Mouse (Mus musculus): ENCODE results near the gene Alg1. TPM values are rescaled to one million over a fixed set of nuclear protein-coding genes. Genes with fewer than 3 reads are reported as not detected.
"Not testable (repeated sequence)": the region's sequence is repeated elsewhere in the genome, so short reads cannot be mapped to it uniquely, and the experiment has no call there.

Gene Alg1
- polyA plus RNA-seq, 1 experiment from 2014 or later = 39.3 TPM

GRCm38 (mm10) chr16:5205431-5205970, 27.9 kb upstream of the Alg1 start:
- no peaks in the 10 kb centered on the region for H3K36me3 ChIP-seq (ENCODE audit: insufficient read depth, low read length)
- ATAC-seq (ENCODE audit: low FRiP score, low TSS enrichment) = no peak

GRCm38 (mm10) chr16:5206051-5206450, 27.4 kb upstream of the Alg1 start:
- no peaks in the 10 kb centered on the region for H3K36me3 ChIP-seq (ENCODE audit: insufficient read depth, low read length)
- no peaks in the 10 kb centered on the region for H3K9me3 ChIP-seq (ENCODE audit: low read length)
- H3K9ac ChIP-seq (replicated peaks; ENCODE audit: low read length) = no peak overlapping the region
- H3K4me3 ChIP-seq (ENCODE audit: low read length) = no peak overlapping the region
- H3K4me2 ChIP-seq (replicated peaks; ENCODE audit: low read depth, low read length) = no peak overlapping the region
- no peaks in the 10 kb centered on the region for H3K27me3 ChIP-seq (ENCODE audit: insufficient read depth, low read length)
- 64% methylated on average over 5 of the region's 5 CpGs for WGBS
- peaks cover 9% of the 10 kb centered on the region; the same call in 1 of the 2 replicates for H3K4me1 ChIP-seq (ENCODE audit: insufficient read depth, low read length)
- ATAC-seq (ENCODE audit: low FRiP score, low TSS enrichment) = no peak
- H3K27ac ChIP-seq (ENCODE audit: low read length) = no peak overlapping the region

More at GRCm38 (mm10) chr16:5205431-5205970, 27.9 kb upstream of the Alg1 start:
- no peaks in the 10 kb centered on the region for H3K27me3 ChIP-seq (ENCODE audit: insufficient read depth, low read length)
- peaks cover 9% of the 10 kb centered on the region; the same call in 1 of the 2 replicates for H3K4me1 ChIP-seq (ENCODE audit: insufficient read depth, low read length)
- H3K9ac ChIP-seq (replicated peaks; ENCODE audit: low read length) = no peak overlapping the region
- H3K27ac ChIP-seq (ENCODE audit: low read length) = no peak overlapping the region
- 94% methylated on average over 5 of the region's 5 CpGs for WGBS
- H3K4me2 ChIP-seq (replicated peaks; ENCODE audit: low read depth, low read length) = no peak overlapping the region
- no peaks in the 10 kb centered on the region for H3K9me3 ChIP-seq (ENCODE audit: low read length)
- no peak overlapping the region for H3K4me3 ChIP-seq (ENCODE audit: low read length)

GRCm38 (mm10) chr16:5210365-5210764, 23.1 kb upstream of the Alg1 start:
- no peak overlapping the region for H3K9ac ChIP-seq (replicated peaks; ENCODE audit: low read length)
- ATAC-seq (ENCODE audit: low FRiP score, low TSS enrichment) = no peak
- no peaks in the 10 kb centered on the region for H3K36me3 ChIP-seq (ENCODE audit: insufficient read depth, low read length)
- H3K4me1 ChIP-seq (ENCODE audit: insufficient read depth, low read length) = no peaks in the 10 kb centered on the region
- no peak overlapping the region for H3K4me2 ChIP-seq (replicated peaks; ENCODE audit: low read depth, low read length)
- no peaks in the 10 kb centered on the region for H3K9me3 ChIP-seq (ENCODE audit: low read length)
- 78% methylated on average over 2 of the region's 2 CpGs for WGBS
- no peak overlapping the region for H3K4me3 ChIP-seq (ENCODE audit: low read length)
- no peaks in the 10 kb centered on the region for H3K27me3 ChIP-seq (ENCODE audit: insufficient read depth, low read length)
- no peak overlapping the region for H3K27ac ChIP-seq (ENCODE audit: low read length)

- Histone ChIP-seq H3K27me3 (ENCODE audit: insufficient read depth, low read length) (no peaks in the 10 kb centered on the region), H3K36me3 (ENCODE audit: insufficient read depth, low read length) (no peaks in the 10 kb centered on the region), H3K9me3 (ENCODE audit: low read length) (no peaks in the 10 kb centered on the region), H3K4me3 (ENCODE audit: low read length) (no peak overlapping the region), H3K4me2 (replicated peaks; ENCODE audit: low read depth, low read length) (no peak overlapping the region), H3K4me1 (ENCODE audit: insufficient read depth, low read length) (no peaks in the 10 kb centered on the region), H3K27ac (ENCODE audit: low read length) (no peak overlapping the region), H3K9ac (replicated peaks; ENCODE audit: low read length) (no peak overlapping the region)
- 83% methylated on average over 3 of the region's 3 CpGs for WGBS
- no peak for ATAC-seq (ENCODE audit: low FRiP score, low TSS enrichment)
Observed at GRCm38 (mm10) chr16:5212150-5212549, 21.3 kb upstream of the Alg1 start.

GRCm38 (mm10) chr16:5214126-5214525, 19.3 kb upstream of the Alg1 start:
- no peak overlapping the region for H3K9ac ChIP-seq (replicated peaks; ENCODE audit: low read length)
- 90% methylated on average over 2 of the region's 2 CpGs for WGBS
- no peak for ATAC-seq (ENCODE audit: low FRiP score, low TSS enrichment)
- H3K4me2 ChIP-seq (replicated peaks; ENCODE audit: low read depth, low read length) = no peak overlapping the region
- H3K4me1 ChIP-seq (ENCODE audit: insufficient read depth, low read length) = no peaks in the 10 kb centered on the region
- no peaks in the 10 kb centered on the region for H3K36me3 ChIP-seq (ENCODE audit: insufficient read depth, low read length)
- no peaks in the 10 kb centered on the region for H3K9me3 ChIP-seq (ENCODE audit: low read length)
- H3K27me3 ChIP-seq (ENCODE audit: insufficient read depth, low read length) = no peaks in the 10 kb centered on the region
- no peak overlapping the region for H3K4me3 ChIP-seq (ENCODE audit: low read length)
- H3K27ac ChIP-seq (ENCODE audit: low read length) = no peak overlapping the region

- no peak overlapping the region for H3K27ac ChIP-seq (ENCODE audit: low read length)
- no peaks in the 10 kb centered on the region for H3K27me3 ChIP-seq (ENCODE audit: insufficient read depth, low read length)
- H3K9ac ChIP-seq (replicated peaks; ENCODE audit: low read length) = no peak overlapping the region
- H3K9me3 ChIP-seq (ENCODE audit: low read length) = no peaks in the 10 kb centered on the region
- H3K4me1 ChIP-seq (ENCODE audit: insufficient read depth, low read length) = no peaks in the 10 kb centered on the region
- H3K4me2 ChIP-seq (replicated peaks; ENCODE audit: low read depth, low read length) = no peak overlapping the region
- H3K4me3 ChIP-seq (ENCODE audit: low read length) = no peak overlapping the region
- ATAC-seq (ENCODE audit: low FRiP score, low TSS enrichment) = no peak
- no peaks in the 10 kb centered on the region for H3K36me3 ChIP-seq (ENCODE audit: insufficient read depth, low read length)
- 55% methylated on average over 6 of the region's 6 CpGs for WGBS
Observed at GRCm38 (mm10) chr16:5216686-5217085, 16.7 kb upstream of the Alg1 start.

- no peak overlapping the region for H3K9ac ChIP-seq (replicated peaks; ENCODE audit: low read length)
- H3K9me3 ChIP-seq (ENCODE audit: low read length) = no peaks in the 10 kb centered on the region
- H3K36me3 ChIP-seq (ENCODE audit: insufficient read depth, low read length) = no peaks in the 10 kb centered on the region
- no peaks in the 10 kb centered on the region for H3K27me3 ChIP-seq (ENCODE audit: insufficient read depth, low read length)
- ATAC-seq (ENCODE audit: low FRiP score, low TSS enrichment) = peak; percentile 39; the same call in 1 of the 2 replicates
- H3K27ac ChIP-seq (ENCODE audit: low read length) = no peak overlapping the region
- no peak overlapping the region for H3K4me2 ChIP-seq (replicated peaks; ENCODE audit: low read depth, low read length)
- H3K4me3 ChIP-seq (ENCODE audit: low read length) = no peak overlapping the region
- WGBS = 62% methylated on average over 5 of the region's 5 CpGs
- no peaks in the 10 kb centered on the region for H3K4me1 ChIP-seq (ENCODE audit: insufficient read depth, low read length)
Observed at GRCm38 (mm10) chr16:5217341-5218133, 15.9 kb upstream of the Alg1 start.

GRCm38 (mm10) chr16:5221403-5221802, 12.0 kb upstream of the Alg1 start:
- 55% methylated on average over 4 of the region's 4 CpGs for WGBS
- Histone ChIP-seq H3K4me1 (ENCODE audit: insufficient read depth, low read length) (no peaks in the 10 kb centered on the region), H3K4me3 (ENCODE audit: low read length) (no peak overlapping the region), H3K9me3 (ENCODE audit: low read length) (no peaks in the 10 kb centered on the region), H3K4me2 (replicated peaks; ENCODE audit: low read depth, low read length) (no peak overlapping the region), H3K36me3 (ENCODE audit: insufficient read depth, low read length) (no peaks in the 10 kb centered on the region), H3K9ac (replicated peaks; ENCODE audit: low read length) (no peak overlapping the region), H3K27me3 (ENCODE audit: insufficient read depth, low read length) (no peaks in the 10 kb centered on the region), H3K27ac (ENCODE audit: low read length) (no peak overlapping the region)
- no peak for ATAC-seq (ENCODE audit: low FRiP score, low TSS enrichment)

GRCm38 (mm10) chr16:5222140-5222539, 11.3 kb upstream of the Alg1 start, which contains the start of gene AU021092:
Gene AU021092 (minus strand): TSS chr16:5222299.
- Histone ChIP-seq H3K4me2 (replicated peaks; ENCODE audit: low read depth, low read length) (no peak within 1 kb of the TSS), H3K4me3 (ENCODE audit: low read length) (no peak within 1 kb of the TSS), H3K36me3 (ENCODE audit: insufficient read depth, low read length) (no peaks in the 10 kb centered on the region), H3K4me1 (ENCODE audit: insufficient read depth, low read length) (no peaks in the 10 kb centered on the region), H3K27ac (ENCODE audit: low read length) (no peak within 1 kb of the TSS), H3K27me3 (ENCODE audit: insufficient read depth, low read length) (no peaks in the 10 kb centered on the region), H3K9ac (replicated peaks; ENCODE audit: low read length) (no peak within 1 kb of the TSS), H3K9me3 (ENCODE audit: low read length) (no peaks in the 10 kb centered on the region)
- 59% methylated on average over 6 of the region's 6 CpGs for WGBS
- ATAC-seq (ENCODE audit: low FRiP score, low TSS enrichment) = no peak

- H3K4me3 ChIP-seq (ENCODE audit: low read length); H3K4me1 ChIP-seq (ENCODE audit: insufficient read depth, low read length); H3K9me3 ChIP-seq (ENCODE audit: low read length); H3K27me3 ChIP-seq (ENCODE audit: insufficient read depth, low read length); H3K27ac ChIP-seq (ENCODE audit: low read length); H3K9ac ChIP-seq (replicated peaks; ENCODE audit: low read length); H3K36me3 ChIP-seq (ENCODE audit: insufficient read depth, low read length); ATAC-seq (ENCODE audit: low FRiP score, low TSS enrichment); H3K4me2 ChIP-seq (replicated peaks; ENCODE audit: low read depth, low read length): not testable (repeated sequence)
- 14% methylated on average over 1 of the region's 1 CpGs for WGBS
Observed at GRCm38 (mm10) chr16:5226534-5226933, 6.9 kb upstream of the Alg1 start.
